Mouse (Mus musculus) MEL (cell line): ENCODE results near the gene Thnsl1. TPM values are rescaled to one million over a fixed set of nuclear protein-coding genes. Genes with fewer than 3 reads are reported as not detected.

Experiments
- DNase-seq: peaks from one replicate; pipeline ENCODE4 v3.0.0; 2011; ENCODE audit warnings: low read depth, low spot score
- H3K27ac ChIP-seq: 2 replicates; pipeline ENCODE4 v1.5.1; 2012; ENCODE audit warnings: low read depth, mild to moderate bottlenecking, control low read depth, low read length, moderate library complexity; ENCODE audit not compliant: control insufficient read depth
- H3K27me3 ChIP-seq, 2 experiments: fragments of 150-350 bp in 1 of 2; sonication (generic) in 1 of 2; 2 replicates each; pipeline ENCODE4 v1.6.1; 2012; ENCODE audit warnings: low read length in 2 of 2, mild to moderate bottlenecking in 2 of 2, improper control_type of control experiment in 1 of 2, moderate library complexity in 1 of 2; ENCODE audit not compliant: insufficient read depth in 2 of 2, control insufficient read depth in 1 of 2
- H3K36me3 ChIP-seq, 2 experiments: 2 replicates each; pipeline ENCODE4 v1.6.1; 2012 to 2014; ENCODE audit warnings: low read length in 2 of 2, improper control_type of control experiment in 1 of 2, inconsistent platforms in 1 of 2, mild to moderate bottlenecking in 1 of 2; ENCODE audit not compliant: insufficient read depth in 2 of 2, control insufficient read depth in 1 of 2
- H3K4me1 ChIP-seq, 2 experiments: fragments of 150-350 bp in 1 of 2; sonication (generic) in 1 of 2; 2 replicates each; pipeline ENCODE4 v1.6.1; 2012; ENCODE audit warnings: low read length in 2 of 2, improper control_type of control experiment in 1 of 2, mild to moderate bottlenecking in 1 of 2; ENCODE audit not compliant: insufficient read depth in 2 of 2, control insufficient read depth in 1 of 2
- H3K4me3 ChIP-seq, 2 experiments: fragments of 150-350 bp in 1 of 2; sonication (generic) in 1 of 2; 2 replicates each; pipeline ENCODE4 v1.5.1; 2012; ENCODE audit warnings: low read depth in 2 of 2, low read length in 2 of 2, mild to moderate bottlenecking in 2 of 2, moderate library complexity in 2 of 2, control low read depth in 1 of 2, improper control_type of control experiment in 1 of 2; ENCODE audit not compliant: control insufficient read depth in 1 of 2, insufficient read depth in 1 of 2
- H3K79me2 ChIP-seq: 2 replicates; pipeline ENCODE4 v1.6.1; 2012; ENCODE audit warnings: mild to moderate bottlenecking, low read length, moderate library complexity; ENCODE audit not compliant: control insufficient read depth, poor library complexity, insufficient read depth
- H3K9ac ChIP-seq: 2 replicates; pipeline ENCODE4 v1.6.1; 2012; ENCODE audit warnings: low read depth, mild to moderate bottlenecking, control low read depth, low read length, moderate library complexity; ENCODE audit not compliant: control insufficient read depth, poor library complexity, severe bottlenecking
- H3K9me3 ChIP-seq: fragments of 150-350 bp; sonication (generic); replicated peaks from 2 replicates; pipeline ENCODE4 v1.6.1; 2012; ENCODE audit warnings: mild to moderate bottlenecking, low read length, improper control_type of control experiment, moderate library complexity; ENCODE audit not compliant: insufficient read depth
- CHD2 ChIP-seq: IDR thresholded peaks from 2 replicates; pipeline ENCODE4 v1.6.1; 2011; ENCODE audit warnings: low read length, improper control_type of control experiment
- E2F4 ChIP-seq: IDR thresholded peaks from 2 replicates; pipeline ENCODE4 v1.6.1; 2011; ENCODE audit warnings: low read depth, low read length, improper control_type of control experiment, borderline replicate concordance
- ELF1 ChIP-seq: IDR thresholded peaks from 2 replicates; pipeline ENCODE4 v1.6.1; 2014; ENCODE audit warnings: low read depth, mild to moderate bottlenecking, inconsistent platforms, low read length, improper control_type of control experiment, moderate library complexity
- EP300 ChIP-seq, 2 experiments: IDR thresholded peaks; 2 replicates each; pipeline ENCODE4 v1.6.1; 2011; ENCODE audit warnings: improper control_type of control experiment in 2 of 2, low read length in 2 of 2, low read depth in 1 of 2, mild to moderate bottlenecking in 1 of 2
- GABPA ChIP-seq: IDR thresholded peaks from 2 replicates; pipeline ENCODE4 v1.6.1; 2012; ENCODE audit warnings: low read depth, mild to moderate bottlenecking, inconsistent platforms, low read length, improper control_type of control experiment, moderate library complexity
- MAX ChIP-seq: IDR thresholded peaks from 2 replicates; pipeline ENCODE4 v1.6.1; 2011; ENCODE audit warnings: low read length, improper control_type of control experiment
- MEF2A ChIP-seq: IDR thresholded peaks from 2 replicates; pipeline ENCODE4 v1.6.1; 2014; ENCODE audit warnings: low read depth, mild to moderate bottlenecking, inconsistent platforms, low read length, improper control_type of control experiment; ENCODE audit not compliant: poor library complexity, insufficient replicate concordance, severe bottlenecking; ENCODE audit errors: extremely low read depth
- MXI1 ChIP-seq: IDR thresholded peaks from 2 replicates; pipeline ENCODE4 v1.6.1; 2011; ENCODE audit warnings: mild to moderate bottlenecking, low read depth, low read length, improper control_type of control experiment
- MYB ChIP-seq: IDR thresholded peaks from 2 replicates; pipeline ENCODE4 v1.6.1; 2011; ENCODE audit warnings: mild to moderate bottlenecking, low read depth, low read length, improper control_type of control experiment
- NRF1 ChIP-seq: IDR thresholded peaks from 2 replicates; pipeline ENCODE4 v1.6.1; 2014; ENCODE audit warnings: low read depth, mild to moderate bottlenecking, inconsistent platforms, low read length, improper control_type of control experiment, moderate library complexity; ENCODE audit not compliant: poor library complexity, insufficient read depth, severe bottlenecking
- POLR2AphosphoS2 ChIP-seq: IDR thresholded peaks from 2 replicates; pipeline ENCODE4 v1.6.1; 2011; ENCODE audit warnings: low read length, improper control_type of control experiment
- RCOR1 ChIP-seq: IDR thresholded peaks from 2 replicates; pipeline ENCODE4 v1.6.1; 2012; ENCODE audit warnings: low read depth, mild to moderate bottlenecking, inconsistent platforms, low read length, improper control_type of control experiment
- SIN3A ChIP-seq: IDR thresholded peaks from 2 replicates; pipeline ENCODE4 v1.6.1; 2012; ENCODE audit warnings: low read length, improper control_type of control experiment, inconsistent platforms
- TBP ChIP-seq: IDR thresholded peaks from 2 replicates; pipeline ENCODE4 v1.8.0; 2011; ENCODE audit warnings: low read depth, low read length, improper control_type of control experiment
- TCF12 ChIP-seq: IDR thresholded peaks from 2 replicates; pipeline ENCODE4 v1.6.1; 2014; ENCODE audit warnings: low read depth, mild to moderate bottlenecking, inconsistent platforms, low read length, improper control_type of control experiment, moderate library complexity
- UBTF ChIP-seq: IDR thresholded peaks from 2 replicates; pipeline ENCODE4 v1.6.1; 2012; ENCODE audit warnings: low read depth, mild to moderate bottlenecking, inconsistent platforms, low read length, improper control_type of control experiment, moderate library complexity, borderline replicate concordance; ENCODE audit not compliant: insufficient read depth
- ZC3H11A ChIP-seq: IDR thresholded peaks from 2 replicates; pipeline ENCODE4 v1.6.1; 2012; ENCODE audit warnings: low read depth, mild to moderate bottlenecking, inconsistent platforms, low read length, improper control_type of control experiment
- ZMIZ1 ChIP-seq: IDR thresholded peaks from 2 replicates; pipeline ENCODE4 v1.6.1; 2012; ENCODE audit warnings: low read depth, mild to moderate bottlenecking, inconsistent platforms, low read length, improper control_type of control experiment, moderate library complexity
- polyA plus RNA-seq, 2 experiments: library from polyadenylated mRNA; stranded (reverse) in 1 of 2; unstranded in 1 of 2; fragments of >175 nt in 1 of 2; fragments of >200 nt in 1 of 2; gene quantifications; 2 replicates each; pipeline versions ENCODE4 v1.2.1 to v1.2.4; 2012; ENCODE audit warnings: low replicate concordance in 2 of 2, low read depth in 1 of 2; ENCODE audit not compliant: insufficient read length in 2 of 2, insufficient read depth in 1 of 2, missing spikeins in 1 of 2
- total RNA-seq: library from RNA; depleted of rRNA; stranded (reverse); fragments of 300-350 nt; gene quantifications from 2 replicates; pipeline ENCODE4 v1.2.3, GENCODE M21; 2012

Gene Thnsl1
- total and polyA plus RNA-seq, 3 experiments = 1.0 to 2.6 TPM; not detected in 1

DNA sequence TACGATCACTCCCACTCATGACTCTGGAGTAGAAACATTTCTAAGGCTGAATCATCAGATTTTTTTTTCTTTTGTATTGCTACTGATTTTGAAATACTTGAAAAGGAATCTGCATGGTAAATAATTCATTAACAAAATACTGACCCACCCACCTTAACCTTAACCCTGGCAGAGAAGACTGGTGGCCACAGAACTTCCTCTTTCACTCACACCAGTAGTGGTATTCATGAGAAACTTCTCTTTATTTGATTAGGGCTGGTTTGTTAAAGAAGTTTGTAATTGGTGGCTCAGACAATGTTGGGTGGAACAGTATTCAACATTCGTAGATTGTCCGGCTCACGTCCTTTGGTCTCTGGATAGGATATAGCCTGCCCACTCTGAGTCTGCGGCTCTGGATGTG is 26.4 kb upstream of the Thnsl1 start:
- no peak for TF ChIP-seq GABPA
- peak; percentile 32; the same call in 1 of the 2 replicates for TF ChIP-seq RCOR1
- TF ChIP-seq NRF1 = no peak
- TF ChIP-seq E2F4 = no peak
- peak in 1 of 2 experiments; percentile 36; a peak in 1 of 4 replicates for TF ChIP-seq EP300 (IDR thresholded peaks at IDR 0.05; ENCODE audit: low read depth in 1 of 2, low read length in 2 of 2)
- TF ChIP-seq CHD2 = no peak
- no peak for TF ChIP-seq ZC3H11A
- peak; percentile 57 for DNase-seq
- H3K9me3 ChIP-seq = no peaks in the 10 kb centered on the region
- no peaks in the 10 kb centered on the region for H3K27me3 ChIP-seq
- no peak overlapping the region for H3K9ac ChIP-seq
- no peaks in the 10 kb centered on the region for H3K79me2 ChIP-seq
- H3K27ac ChIP-seq = no peak overlapping the region
- H3K36me3 ChIP-seq = peaks cover 0 to 3% of the 10 kb centered on the region in 2 experiments; a peak in 2 of 4 replicates
- H3K4me3 ChIP-seq = no peak overlapping the region
- H3K4me1 ChIP-seq = peaks cover 2 to 3% of the 10 kb centered on the region in 2 experiments; a peak in 2 of 4 replicates

DNA sequence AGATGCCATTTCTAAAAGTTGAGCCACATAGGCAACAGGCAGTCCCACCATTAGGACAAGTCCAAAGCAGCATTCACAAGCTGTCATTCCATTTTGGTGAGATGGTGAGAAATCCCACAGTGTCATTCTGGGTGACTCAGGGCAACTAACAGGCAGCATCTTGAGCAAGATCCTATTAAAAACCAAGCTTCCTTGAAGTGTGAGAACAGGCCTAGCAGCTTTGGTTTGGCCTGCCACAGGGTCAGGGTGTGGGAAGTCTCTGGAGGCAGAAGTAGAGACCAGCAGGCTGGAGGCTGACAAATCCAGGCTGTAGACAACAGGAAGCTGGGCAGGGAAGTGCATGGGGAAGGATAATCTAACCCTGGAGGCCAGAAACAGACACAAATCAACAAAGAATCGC is 22.7 kb upstream of the Thnsl1 start:
- H3K4me1 ChIP-seq = peaks cover 3 to 5% of the 10 kb centered on the region in 2 experiments; a peak in 3 of 4 replicates
- H3K9ac ChIP-seq = no peak overlapping the region
- no peak for TF ChIP-seq GABPA
- TF ChIP-seq MEF2A = no peak
- no peak for TF ChIP-seq E2F4
- TF ChIP-seq SIN3A = no peak
- TF ChIP-seq MXI1 = no peak
- no peak for TF ChIP-seq UBTF
- no peak for TF ChIP-seq ELF1
- TF ChIP-seq NRF1 = no peak
- no peak for TF ChIP-seq POLR2AphosphoS2
- TF ChIP-seq ZMIZ1 = no peak
- no peak for TF ChIP-seq TCF12
- no peak for TF ChIP-seq MAX
- TF ChIP-seq TBP = no peak
- TF ChIP-seq MYB = no peak
- DNase-seq = no peak
- no peaks in the 10 kb centered on the region for H3K27me3 ChIP-seq
- H3K79me2 ChIP-seq = no peaks in the 10 kb centered on the region
- no peak overlapping the region for H3K4me3 ChIP-seq
- H3K9me3 ChIP-seq = no peaks in the 10 kb centered on the region
- peaks cover 0 to 3% of the 10 kb centered on the region in 2 experiments; a peak in 1 of 4 replicates for H3K36me3 ChIP-seq
- no peak overlapping the region for H3K27ac ChIP-seq
